Mouse (Mus musculus) gastrocnemius, postnatal 4 days (tissue): ENCODE data around the gene Atxn1. TPM values are rescaled to one million over a fixed set of nuclear protein-coding genes. Genes with fewer than 3 reads are reported as not detected.
A peak's percentile ranks its signal among the peaks of the same experiment; 100 is the strongest.

ENCODE experiments used
- DNase-seq, 2 experiments: peaks; one replicate each; pipeline ENCODE4 v3.0.0; 2021 to 2022; ENCODE audit warnings: low spot score in 2 of 2, mixed read lengths in 2 of 2
- total RNA-seq, 2 experiments: library from RNA; stranded (reverse); gene quantifications; 2 replicates each; pipeline ENCODE4 v1.2.3; 2021

Gene Atxn1
- total RNA-seq, 2 experiments from 2014 or later: 24.8 to 29.0 TPM

DNA sequence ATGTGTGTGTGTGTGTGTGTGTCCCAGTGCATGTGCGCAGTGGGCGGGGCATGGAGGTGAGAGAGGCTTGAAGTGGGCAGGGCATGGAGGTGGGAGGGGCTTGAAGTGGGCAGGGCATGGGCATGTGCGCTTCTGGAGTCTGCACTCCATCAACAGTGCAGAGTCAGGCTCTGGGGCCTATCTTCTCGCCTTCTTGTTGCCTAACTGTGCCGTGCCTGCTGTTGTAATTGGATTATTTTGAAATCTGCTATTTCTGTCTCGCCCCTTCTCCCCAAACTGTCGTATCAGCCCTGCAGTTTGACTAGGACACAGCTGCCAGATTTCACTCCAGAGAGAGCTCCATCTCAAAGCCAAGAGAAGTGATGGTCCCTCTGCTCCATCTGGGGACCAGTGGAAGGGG is 178.4 kb downstream of the Atxn1 start:
- DNase-seq: no peak

DNA sequence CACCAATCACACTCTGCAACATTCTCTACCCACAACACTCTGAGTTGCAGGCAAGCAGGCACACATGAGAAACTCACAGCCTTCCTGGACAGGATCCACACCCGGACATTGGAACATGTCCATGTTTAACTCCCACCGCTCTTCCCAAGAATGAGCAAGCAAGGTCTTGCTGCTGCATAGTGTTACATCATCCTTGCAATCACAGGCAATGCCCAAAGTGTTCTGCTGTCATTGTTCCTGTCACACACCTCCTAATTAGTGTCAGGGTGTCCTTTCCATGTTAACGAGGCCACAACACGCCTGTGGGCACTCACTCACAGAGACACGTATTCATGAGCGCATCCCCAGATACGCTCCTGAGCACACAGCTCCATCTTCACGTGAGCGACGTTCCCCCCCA is 181.1 kb downstream of the Atxn1 start:
- DNase-seq: no peak

DNA sequence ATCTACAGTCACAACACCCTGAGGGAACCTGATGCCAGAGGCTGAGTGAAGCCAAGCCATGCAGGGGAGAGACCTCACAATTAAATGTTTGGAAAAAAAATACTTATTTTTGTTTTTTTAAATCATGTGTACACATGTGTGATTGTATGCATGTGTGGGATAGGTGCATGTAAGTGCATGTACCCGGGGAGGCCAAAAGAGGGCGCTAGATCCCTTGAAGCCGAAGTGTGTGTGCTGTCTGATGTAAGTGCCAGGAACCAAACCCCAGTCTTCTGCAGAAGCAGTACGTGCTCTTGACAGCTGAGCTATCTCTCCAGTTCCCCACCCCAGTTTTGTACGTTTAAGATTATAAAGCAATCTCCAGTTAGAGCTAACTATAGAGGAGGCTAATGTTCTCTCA is 186.1 kb downstream of the Atxn1 start:
- no peak for DNase-seq

DNA sequence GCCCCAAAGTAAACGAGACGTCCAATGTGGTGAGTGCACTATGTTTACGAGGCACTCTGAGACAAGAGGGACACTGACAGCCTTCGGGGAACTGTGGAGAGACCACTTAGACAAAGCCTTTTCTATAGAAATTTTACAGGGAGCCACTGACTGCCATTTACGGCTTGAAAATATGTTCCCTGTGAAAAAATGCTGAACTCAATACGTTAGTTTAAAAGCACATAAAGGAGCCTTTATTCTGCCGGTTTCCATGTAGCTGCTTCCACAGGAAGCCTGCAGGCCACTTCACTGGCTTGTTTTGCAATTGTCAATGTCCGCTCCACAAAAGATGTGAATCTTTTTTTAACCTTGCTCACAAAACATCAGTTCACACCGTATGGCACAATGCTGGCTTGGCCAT is 186.6 kb downstream of the Atxn1 start:
- no peak for DNase-seq

DNA sequence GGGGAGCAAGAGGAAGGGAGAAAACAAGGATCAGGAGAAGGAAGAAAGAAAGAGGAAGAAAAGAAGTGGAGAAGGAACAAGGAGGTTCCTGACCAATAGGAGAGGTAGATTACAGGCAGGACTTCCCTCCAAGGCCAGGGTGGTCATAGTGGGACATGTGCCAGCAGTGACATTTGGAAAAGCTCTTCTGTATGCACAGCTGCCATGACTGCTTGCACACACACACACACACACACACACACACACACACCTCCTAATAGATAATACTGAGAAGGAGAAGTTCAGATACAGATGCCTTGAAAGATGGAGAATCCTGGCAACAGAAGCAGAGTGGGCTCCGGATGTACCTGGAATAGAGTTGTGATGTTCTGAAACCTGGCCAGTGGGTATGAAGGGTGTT is 189.3 kb downstream of the Atxn1 start:
- DNase-seq: no peak

DNA sequence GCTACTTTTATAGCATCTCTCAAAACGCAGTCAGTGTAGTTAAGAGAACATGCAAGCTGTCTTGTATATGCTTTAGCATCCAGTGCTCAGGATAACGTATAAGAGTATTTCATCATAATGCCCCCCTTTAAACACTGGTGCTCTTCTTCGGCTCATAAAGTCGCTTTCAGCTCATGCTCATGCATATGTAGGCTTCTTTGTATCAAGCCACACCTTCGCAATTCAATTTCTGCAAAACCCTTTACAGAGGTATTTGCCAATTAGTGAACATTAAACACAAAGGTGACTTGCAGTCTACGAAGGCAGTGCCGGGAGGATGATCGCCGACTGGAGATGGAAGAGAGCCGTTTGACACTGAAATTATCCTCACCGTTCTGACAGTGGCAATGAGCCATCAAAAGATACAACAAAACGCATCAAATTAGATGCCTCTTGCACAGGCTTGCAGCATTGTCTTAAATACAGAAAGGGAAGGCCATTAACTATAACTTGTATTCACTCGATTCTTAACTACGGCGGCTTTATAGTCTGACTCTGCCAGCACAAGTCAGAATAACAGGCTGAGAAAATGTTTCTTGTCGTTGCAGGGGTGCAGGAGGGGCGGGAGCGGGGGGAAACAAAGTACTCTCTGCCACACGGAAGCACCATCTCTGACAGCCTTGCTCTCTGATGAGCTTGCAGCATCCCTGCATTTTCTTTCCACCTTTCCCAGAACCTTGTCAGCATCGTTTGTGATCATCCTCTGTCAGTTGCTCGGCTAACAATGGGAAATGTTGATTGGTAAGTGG is 191.2 kb downstream of the Atxn1 start:
- DNase-seq: no peak

DNA sequence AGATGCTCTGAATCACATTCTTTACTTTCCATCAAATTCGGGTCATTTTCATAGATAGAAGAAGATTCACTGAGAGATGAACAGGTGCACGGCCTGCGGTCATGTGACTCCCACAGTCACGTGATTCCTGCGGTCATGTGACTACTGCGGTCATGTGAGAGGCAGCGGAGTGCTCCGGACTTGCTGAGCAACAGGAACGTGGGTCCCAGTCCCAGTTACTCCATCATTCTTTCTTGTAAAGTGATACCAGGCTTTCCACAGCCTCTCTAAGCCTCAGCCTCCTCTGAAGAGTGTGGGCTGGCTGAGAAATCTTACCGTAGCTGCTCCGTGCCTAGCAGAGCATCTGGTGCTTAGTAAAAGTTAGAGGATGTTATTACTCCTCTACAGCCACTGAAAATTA is 195.1 kb downstream of the Atxn1 start:
- DNase-seq: no peak

DNA sequence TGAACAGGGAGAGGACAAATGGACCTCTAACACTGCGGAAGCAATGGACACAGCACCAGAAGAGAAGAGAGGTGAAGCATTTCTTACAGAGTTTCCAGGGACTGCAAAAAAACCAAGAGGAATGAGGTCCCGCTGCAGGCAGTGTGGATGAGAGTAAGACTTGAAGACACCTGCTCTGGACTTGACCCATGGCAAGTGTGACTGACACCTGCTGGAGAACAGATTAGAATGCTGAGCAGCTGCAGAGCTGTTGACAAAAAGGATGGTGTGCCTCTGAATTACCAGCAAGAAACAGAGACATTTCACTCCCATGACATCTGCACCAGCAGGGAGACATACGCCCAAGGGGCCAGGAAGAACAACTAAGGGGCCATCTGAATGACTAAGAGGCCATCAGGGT is 196.6 kb downstream of the Atxn1 start:
- no peak for DNase-seq

DNA sequence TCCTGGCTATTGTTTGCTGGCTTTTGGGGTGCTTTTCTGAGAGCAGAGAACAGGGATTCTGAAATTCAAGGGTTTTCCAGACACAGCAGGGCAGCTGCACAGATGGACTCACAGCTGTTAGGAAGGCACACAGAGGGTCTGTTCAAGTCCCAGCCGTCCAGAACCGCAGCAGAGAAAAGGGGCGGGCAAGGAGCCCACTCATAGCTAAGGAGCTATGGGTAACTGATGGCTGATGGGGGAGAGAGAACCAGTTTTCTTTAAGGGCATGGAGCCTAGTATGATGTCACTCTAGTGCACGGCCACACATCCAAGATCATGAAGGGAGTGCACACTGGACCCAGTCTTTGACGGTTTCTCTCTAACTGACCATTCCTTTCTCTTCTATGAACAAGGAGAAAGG is 200.5 kb downstream of the Atxn1 start:
- no peak for DNase-seq

DNA sequence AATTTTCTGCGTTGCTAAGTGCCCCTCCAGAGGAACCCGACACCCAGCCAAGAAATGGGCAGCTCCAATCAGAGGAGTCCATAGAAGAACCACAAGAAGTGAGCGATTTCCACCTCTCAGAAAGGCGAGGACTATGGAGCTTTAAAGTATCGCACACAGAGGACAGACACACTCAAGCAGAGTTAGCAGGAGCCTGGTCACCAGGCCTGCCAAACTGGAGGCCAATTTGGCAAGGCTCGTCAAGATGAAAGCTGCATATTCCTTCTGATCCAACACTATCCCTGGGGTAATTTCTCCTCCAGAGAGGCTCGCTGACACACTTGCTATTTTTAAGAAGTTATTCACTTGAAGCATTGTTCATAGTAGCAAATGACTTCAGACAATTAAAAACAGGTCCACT is 202.5 kb downstream of the Atxn1 start:
- DNase-seq: peak in 1 of 2 experiments; percentile 46

DNA sequence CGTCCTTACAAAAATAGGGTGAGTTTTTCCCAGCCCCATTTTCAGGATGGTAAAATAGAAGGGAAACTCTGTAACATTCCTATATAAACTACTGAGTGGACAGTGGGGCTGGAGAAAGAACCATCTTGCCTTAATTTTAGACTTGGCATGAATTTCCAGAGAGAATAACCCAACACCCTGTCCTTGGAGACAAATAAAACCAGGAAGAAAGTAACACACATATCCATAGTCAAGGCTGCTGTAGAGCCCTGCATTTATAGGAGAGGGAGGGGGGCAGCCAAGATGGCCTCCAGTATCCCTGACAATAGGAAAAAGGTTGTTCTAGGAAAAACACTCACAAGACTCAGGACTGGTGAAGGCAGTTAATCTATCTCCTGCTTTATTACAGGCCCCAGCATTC is 210.3 kb downstream of the Atxn1 start:
- DNase-seq: peak in 1 of 2 experiments; percentile 1

DNA sequence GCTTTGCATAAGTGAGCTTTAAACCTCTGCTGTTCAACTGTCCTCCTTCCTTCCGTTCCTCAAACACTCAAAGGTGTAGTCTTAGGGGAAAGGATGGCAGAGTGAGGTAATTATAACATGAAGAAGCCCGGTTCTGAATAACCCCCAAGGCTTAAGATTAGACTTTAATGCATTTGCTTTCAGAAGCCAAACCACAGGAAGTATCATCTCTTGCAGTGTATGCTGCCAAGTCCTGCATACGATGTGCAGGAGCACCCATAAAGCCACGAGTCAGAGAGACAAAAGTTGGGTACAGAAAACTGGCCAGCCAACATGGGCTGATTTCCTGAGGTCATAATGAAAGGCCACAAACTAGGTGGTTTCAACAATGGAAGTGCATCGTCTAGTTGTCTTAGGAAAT is 212.3 kb downstream of the Atxn1 start:
- peak in 1 of 2 experiments; percentile 7 for DNase-seq

DNA sequence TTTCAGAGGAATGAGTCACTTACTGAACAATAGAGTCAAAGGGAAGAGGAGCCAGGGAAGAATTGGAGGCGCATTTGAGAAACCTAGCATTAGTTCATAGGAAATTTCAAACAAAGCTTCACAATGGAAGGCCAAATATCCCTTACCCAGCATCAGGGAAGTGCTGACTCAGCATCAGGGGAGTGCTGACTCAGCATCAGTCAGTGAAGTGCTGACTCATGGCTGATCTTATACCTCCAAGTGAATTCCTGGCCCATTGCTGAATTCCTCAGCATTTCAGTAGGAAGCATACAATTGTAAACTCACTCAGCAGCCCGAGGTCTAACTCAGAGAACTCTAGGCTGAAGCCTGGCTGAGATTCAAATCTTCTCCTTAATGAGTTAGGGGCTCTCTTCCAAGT is 213.6 kb downstream of the Atxn1 start:
- peak in 1 of 2 experiments; percentile 8 for DNase-seq

DNA sequence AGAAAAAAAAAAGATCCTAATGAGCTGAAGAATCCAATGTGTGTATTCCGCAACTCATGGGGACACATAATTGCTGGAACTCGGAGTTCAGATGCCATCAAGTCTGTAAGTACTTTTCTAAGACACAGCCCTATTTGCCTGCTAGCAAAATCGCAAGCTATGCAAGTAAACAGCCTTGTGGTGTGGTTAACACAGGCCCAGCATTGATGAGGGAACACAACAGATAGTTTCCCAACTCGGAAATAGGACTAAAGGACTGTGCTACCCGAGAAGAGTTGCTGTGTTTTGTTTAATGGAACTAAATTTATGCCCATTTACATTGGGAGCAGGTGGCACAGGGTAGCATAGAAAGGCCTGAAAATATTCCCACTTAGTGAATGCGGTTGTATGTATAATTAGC is 214.2 kb downstream of the Atxn1 start:
- DNase-seq: peak in 1 of 2 experiments; percentile 2

DNA sequence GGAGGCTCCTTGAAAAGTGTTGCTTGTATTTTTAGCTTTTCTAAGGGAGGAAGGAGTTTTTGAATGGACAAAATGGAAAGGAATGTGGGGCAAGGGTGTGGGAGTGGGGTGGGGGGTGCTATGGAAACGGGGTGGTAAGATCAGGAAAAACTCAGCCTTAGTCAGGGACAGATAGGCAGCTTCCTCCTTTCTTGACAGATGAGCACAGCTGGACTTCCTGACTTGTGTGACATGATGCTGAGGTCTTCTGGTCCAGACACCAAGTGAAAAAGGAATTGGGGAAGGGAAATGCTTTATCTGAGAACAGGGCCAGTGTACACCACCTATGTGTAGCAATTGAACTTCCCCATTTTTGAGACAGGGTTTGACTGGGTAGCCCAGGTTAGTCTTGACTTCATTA is 214.9 kb downstream of the Atxn1 start:
- peak in 1 of 2 experiments; percentile 8 for DNase-seq

DNA sequence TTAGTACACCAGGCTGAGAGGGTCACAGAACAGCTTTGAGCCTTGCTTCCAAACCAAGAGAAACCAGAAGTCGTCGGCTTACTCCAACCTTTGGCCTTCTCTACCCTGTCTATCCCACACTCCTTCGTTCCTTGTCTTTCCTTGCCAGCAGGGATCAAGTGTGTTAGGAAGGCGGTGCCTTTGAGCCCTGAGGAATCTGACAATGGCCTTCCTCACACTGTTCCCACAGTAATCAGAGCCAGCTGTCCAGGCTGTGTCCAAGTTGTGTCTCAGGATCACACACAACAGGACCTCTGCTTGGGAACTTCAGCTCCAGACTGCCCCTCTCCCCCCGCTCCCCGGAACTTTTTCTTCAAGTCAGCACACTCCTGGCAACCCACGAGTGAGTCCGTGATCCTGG is 215.6 kb downstream of the Atxn1 start:
- peak in 1 of 2 experiments; percentile 11 for DNase-seq

DNA sequence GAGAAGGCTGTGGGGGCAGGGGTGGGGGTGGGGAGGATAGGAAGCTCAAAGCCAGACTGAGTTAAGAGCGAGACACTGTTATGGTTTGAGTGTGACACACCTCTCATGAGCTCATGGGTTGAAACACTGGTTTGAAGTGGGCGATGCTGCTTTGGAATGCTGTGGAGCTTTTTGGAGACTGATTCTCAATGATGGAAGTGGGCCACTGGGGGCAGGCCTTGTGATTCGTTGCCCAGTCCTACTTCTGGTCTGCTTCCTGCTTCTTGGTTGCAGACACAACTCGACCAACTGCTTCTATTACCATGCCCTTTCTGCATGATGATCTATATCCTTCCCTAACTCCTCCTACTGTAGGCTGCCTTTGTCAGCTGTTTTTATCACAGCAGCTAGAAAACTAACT is 216.1 kb downstream of the Atxn1 start:
- no peak for DNase-seq

DNA sequence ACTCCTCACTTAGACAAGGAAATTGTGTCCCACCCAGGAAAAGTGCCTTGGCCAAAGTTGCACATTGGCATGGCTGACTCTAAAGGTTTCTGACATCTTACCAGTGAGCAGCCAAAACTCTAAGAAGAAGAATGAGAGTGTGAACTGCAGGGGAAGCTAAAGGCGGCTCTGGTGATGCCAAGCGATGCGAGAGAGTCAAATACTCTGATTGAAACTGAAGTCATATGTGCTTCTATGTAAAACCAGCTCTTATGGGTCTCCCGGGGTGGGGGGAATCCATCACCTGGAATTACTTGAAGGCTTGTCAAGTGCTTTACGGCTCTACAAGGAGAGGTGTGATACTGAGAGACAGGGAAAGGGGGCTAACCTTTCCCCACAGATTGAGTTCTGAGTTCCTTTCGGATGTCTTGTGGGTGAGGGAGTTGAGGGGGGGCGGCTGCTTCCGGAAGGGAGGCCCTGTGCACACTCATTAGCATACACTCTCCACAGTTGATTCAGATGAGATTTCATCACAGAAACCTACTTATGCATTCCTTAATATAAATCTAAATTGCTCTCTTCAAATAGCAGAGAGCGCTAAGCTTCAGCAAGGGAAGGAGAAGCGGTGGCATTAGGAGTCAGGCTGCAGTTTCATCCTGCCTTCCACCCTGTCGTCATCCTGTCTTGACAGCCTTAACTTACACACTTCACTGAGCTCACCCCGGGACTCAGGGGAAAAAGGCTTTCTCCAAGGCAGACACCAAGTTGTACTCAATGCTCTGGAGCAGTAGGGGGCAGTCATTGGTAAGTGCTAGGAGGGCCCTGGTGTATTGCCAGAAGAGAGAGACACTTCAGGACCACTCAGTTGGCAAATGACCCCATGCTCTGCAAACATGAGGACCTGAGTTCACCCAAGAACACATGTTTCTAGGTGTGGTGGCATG is 218.7 kb downstream of the Atxn1 start:
- DNase-seq: no peak

DNA sequence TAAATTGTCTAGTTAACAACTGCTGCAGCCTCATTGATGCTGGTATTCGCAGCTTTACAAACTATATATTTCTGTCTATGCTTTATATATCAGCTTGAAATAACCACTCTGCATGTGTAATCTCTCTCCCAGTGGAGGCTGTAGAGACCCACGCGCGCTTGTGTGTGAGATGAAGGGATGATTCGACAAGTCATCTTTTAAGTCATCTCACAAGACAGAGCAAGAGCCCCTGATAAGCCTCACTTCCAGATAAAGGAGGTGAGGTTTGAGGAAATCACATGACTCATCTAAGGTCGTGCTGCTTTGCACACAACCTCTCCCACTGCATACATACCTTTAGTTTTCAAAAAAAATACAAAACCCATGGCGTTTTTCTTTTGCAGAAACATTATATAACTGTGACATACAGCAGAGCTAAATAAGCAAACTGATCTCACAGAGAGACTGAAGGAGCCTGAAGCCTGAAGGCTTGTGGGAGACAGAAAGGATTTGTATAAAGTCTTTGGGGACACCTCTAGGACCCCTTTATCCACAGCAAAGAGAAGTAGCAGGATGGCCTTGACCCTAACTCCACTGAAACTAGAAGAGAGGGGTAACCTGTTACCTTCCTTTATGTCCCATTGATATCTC is 219.9 kb downstream of the Atxn1 start:
- DNase-seq: no peak

DNA sequence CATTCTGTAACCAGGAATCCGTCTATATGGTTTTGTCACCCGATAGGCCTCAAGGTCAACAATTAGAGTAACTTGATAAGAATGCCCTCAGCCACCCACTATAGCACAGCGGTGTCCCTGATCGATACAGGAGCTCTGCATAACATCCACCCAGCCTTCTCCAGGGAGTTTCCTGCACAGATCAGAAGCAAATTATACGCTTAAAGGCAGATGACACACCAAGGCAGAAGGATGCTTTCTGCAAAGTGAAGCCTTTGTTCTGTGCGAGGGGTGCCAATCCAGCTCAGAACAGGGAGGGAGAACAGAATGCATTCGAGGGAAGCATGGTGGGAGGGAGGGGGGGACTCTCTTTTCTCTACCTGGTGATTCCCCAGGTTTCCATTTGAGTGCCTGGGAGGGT is 221.0 kb downstream of the Atxn1 start:
- DNase-seq: no peak

DNA sequence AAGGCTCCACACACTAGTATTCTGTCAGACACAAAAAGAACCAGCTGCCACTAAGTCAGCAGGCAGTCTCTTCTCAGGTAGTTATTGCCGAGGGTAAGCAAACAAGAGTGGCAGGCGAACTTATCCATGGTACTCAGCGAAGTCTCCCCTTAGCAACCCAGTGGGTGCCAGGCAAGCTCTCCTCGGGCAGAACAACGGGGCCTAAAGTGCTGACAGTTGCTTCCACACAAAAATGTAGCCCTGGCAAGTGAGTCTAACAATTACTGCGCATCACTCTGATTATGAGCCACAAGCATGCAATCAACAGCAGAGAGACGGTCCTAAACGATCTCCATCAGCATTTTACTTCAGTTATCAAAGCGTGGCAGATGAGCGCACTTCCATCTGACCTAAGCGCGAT is 224.4 kb downstream of the Atxn1 start:
- no peak for DNase-seq

DNA sequence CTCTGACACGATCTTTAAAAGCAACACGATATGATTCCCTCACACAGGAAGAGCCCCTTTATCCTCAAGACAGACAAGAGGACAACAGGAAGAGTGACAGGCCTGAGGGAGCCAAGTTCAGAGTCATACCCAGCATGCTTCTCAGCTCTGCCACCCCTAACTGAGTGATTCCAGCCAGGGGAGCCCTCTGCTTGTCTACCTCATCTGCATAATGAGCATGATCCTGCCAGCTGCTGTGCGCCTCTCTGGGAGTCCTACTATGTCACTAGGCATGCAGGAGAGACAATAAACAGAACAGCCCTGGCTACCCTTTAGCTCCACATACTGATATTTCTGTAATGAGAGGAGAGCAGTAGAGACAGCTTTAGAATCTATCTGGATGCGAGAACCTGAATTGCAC is 228.6 kb downstream of the Atxn1 start:
- no peak for DNase-seq
